Mouse (Mus musculus): ENCODE data around the gene Kcne3. TPM values are rescaled to one million over a fixed set of nuclear protein-coding genes. Genes with fewer than 3 reads are reported as not detected.

The Kcne3 gene
- polyA plus RNA-seq (2014; fragmentation: Illumina TruSeq; extraction: RNeasy Lipid Tissue Mini Kit (QIAGEN cat#74804); ENCODE audit: low read depth, low replicate concordance) = 273 TPM

DNA sequence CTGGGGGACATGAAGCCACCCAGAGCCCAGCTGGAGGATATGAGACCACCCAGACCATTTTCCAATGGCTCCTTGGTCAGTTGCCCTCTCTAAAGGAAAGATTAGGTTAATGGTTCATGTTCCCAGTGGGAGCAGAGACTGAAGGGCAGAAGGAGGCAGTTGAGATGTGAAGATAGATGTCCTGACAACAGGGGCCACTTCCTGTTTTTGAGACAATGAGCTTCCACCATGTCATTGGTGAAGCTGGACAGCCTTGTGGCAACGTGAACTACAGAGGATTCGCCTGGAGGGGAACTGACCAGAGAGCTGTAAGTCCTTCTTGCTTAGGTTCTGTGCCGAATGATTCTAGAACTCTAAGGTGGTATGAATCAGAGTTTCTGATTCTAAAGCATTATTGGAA is at the start of gene Kcne3:
TSS of gene Kcne3 (plus strand) at position 234 of the 400 bp plus-strand sequence.

DNA sequence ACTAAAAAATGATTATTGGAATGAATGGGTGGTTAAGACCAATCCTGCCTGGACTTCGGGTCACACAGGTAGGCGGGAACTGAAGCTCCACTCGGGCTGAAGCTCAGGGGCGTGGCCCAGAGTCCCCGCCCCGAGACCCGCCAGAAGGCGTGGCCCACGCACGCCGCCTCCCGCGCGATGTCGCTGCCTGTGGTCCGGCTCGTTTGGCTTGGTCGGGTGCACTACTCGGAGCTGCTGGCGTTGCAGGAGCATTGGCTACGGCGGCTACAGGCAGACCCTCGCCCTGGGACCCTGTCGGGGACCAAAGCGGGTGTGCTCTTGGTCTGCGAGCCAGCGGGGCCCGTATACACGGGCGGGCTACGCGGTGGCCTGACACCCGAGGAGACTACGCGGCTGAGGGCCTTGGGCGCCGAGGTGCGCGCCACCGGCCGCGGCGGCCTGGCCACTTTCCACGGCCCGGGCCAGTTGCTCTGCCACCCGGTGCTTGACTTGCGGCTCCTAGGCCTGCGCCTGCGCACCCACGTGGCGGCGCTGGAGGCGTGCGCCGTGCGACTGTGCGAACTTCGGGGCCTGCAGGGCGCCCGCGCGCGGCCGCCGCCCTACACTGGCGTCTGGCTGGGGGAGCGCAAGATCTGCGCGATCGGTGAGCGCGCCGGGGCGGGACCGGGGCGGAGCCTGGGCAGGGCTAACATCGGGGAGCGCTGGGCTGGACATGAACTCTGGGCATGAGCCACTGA is 17.0 kb upstream of the Kcne3 start, which contains the start of gene Lipt2:
TSS of gene Lipt2 (plus strand) at position 173 of the 737 bp plus-strand sequence.

DNA sequence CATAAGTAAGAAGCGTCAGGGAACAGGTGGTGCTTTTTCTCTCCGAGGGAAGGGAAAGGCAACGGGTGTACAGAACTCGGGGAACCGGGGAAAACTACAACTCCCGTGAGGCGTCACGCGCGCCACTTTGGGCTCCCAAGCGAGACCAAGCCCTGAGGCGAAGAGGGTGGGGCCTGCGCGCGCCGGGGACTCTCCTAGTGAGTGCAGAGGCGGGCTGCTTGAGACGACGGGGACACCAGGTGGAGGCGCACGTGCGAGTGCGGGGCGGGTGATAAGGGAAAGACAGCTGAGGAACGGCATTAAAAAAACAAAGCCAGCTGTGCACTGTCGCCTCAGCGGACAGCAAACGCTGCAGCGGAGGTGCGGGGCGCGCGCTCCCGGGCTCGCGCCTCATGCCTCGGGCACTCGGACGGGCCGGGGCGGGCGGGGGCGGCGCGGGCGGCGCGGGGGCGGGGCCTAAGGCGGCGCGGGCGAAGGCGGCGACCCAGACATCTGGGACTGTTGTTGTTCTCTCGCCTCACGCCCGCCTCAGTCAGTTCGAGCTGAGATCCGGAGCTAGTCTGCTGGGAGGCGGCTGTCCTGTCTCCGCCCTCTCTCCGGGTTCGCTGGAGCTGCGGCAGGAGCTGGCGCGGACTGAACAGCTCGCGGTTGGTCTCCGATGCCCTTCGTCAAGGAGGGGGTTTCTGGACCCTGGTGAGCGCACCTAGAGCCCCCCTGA is 51.0 kb downstream of the Kcne3 start, which contains the start of gene Pgm2l1:
TSS of gene Pgm2l1 (plus strand) at position 237 of the 718 bp plus-strand sequence.

Other genes with a start within 250 kb of the Kcne3 start
- 2.7 TPM for gene Rnf169, start 196.1 kb upstream of the Kcne3 start, polyA plus RNA-seq (2014; fragmentation: Illumina TruSeq; extraction: RNeasy Lipid Tissue Mini Kit (QIAGEN cat#74804); ENCODE audit: low read depth, low replicate concordance)
- not detected for gene Chrdl2, start 170.3 kb upstream of the Kcne3 start, polyA plus RNA-seq (2014; fragmentation: Illumina TruSeq; extraction: RNeasy Lipid Tissue Mini Kit (QIAGEN cat#74804); ENCODE audit: low read depth, low replicate concordance)
- 176 TPM for gene Pold3, start 54.9 kb upstream of the Kcne3 start, polyA plus RNA-seq (2014; fragmentation: Illumina TruSeq; extraction: RNeasy Lipid Tissue Mini Kit (QIAGEN cat#74804); ENCODE audit: low read depth, low replicate concordance)
- 4.4 TPM for gene Lipt2, start 17.2 kb upstream of the Kcne3 start, polyA plus RNA-seq (2014; fragmentation: Illumina TruSeq; extraction: RNeasy Lipid Tissue Mini Kit (QIAGEN cat#74804); ENCODE audit: low read depth, low replicate concordance)
- 19.5 TPM for gene Pgm2l1, start 50.9 kb downstream of the Kcne3 start, polyA plus RNA-seq (2014; fragmentation: Illumina TruSeq; extraction: RNeasy Lipid Tissue Mini Kit (QIAGEN cat#74804); ENCODE audit: low read depth, low replicate concordance)
- 0.14 TPM for gene P4ha3, start 109.0 kb downstream of the Kcne3 start, polyA plus RNA-seq (2014; fragmentation: Illumina TruSeq; extraction: RNeasy Lipid Tissue Mini Kit (QIAGEN cat#74804); ENCODE audit: low read depth, low replicate concordance)
- gene C2cd3, start 195.7 kb downstream of the Kcne3 start, polyA plus RNA-seq (2014; fragmentation: Illumina TruSeq; extraction: RNeasy Lipid Tissue Mini Kit (QIAGEN cat#74804); ENCODE audit: low read depth, low replicate concordance) = 61.7 TPM
- gene Ppme1, start 195.8 kb downstream of the Kcne3 start, polyA plus RNA-seq (2014; fragmentation: Illumina TruSeq; extraction: RNeasy Lipid Tissue Mini Kit (QIAGEN cat#74804); ENCODE audit: low read depth, low replicate concordance) = 93.7 TPM